Mouse (Mus musculus): ENCODE measurements at regions not wholly inside any gene's neighbourhood (a gene's known extent, or its start where the extent isn't known, plus 50 kb on each side); places are given as distances from the start of the nearest gene placed in this dataset.

DNA sequence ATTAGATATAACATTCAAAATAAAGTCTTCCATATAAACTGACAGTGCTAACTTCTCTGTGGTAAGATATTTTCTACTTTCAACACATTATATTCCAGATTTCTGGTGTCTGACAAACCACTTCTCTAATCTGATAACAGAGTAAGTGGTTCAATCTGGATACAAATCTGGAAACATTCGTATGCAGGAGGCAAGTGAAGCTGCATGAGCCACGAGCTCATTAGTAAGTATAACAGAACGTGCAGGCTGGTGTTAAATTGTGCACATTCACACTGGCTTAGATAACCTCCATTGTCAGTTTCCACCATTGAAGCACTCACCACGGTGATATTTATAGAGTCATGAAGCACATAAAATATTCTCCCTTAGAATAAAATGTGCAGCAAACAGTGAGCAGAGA lies 103.9 kb upstream of the Ccdc91 start:
- no peaks in the 10 kb centered on the region for H3K36me3 ChIP-seq (ENCODE audit: control insufficient read depth, insufficient read depth, low read length, poor library complexity, severe bottlenecking)
- no peak overlapping the region for H3K9ac ChIP-seq (ENCODE audit: insufficient read depth, low read depth, low read length, poor library complexity, severe bottlenecking)
- no peaks in the 10 kb centered on the region for H3K4me1 ChIP-seq (ENCODE audit: control insufficient read depth in 2 of 2, insufficient read depth in 2 of 2, low read length in 2 of 2, poor library complexity in 1 of 2)
- DNase-seq (ENCODE audit: low read depth, low spot score) = no peak
- TF ChIP-seq HCFC1 (IDR thresholded peaks at IDR 0.05; ENCODE audit: borderline replicate concordance, insufficient read depth, low read length) (no peak), ZC3H11A (IDR thresholded peaks at IDR 0.05; ENCODE audit: borderline replicate concordance, low read depth, low read length) (no peak), CHD2 (IDR thresholded peaks at IDR 0.05; ENCODE audit: low read depth, low read length) (no peak), MAFK (IDR thresholded peaks at IDR 0.05; ENCODE audit: insufficient read depth, low read depth, low read length) (no peak)
- in situ Hi-C loops (cut with MboI; ENCODE audit: low sequenced_read_pairs in 2 of 2, unreplicated experiment in 2 of 2) = loop anchor here in 1 of 2 experiments (5.0 kb wide), 1 partner anchor 99 kb away; no protein-coding TSS in a partner anchor
- H3K4me3 ChIP-seq (ENCODE audit: insufficient read depth in 1 of 2, low read depth in 1 of 2, low read length in 2 of 2, poor library complexity in 1 of 2, severe bottlenecking in 1 of 2) = no peak overlapping the region
- no peaks in the 10 kb centered on the region for H3K9me3 ChIP-seq (ENCODE audit: control insufficient read depth, insufficient read depth, low read depth, low read length)
- H3K27ac ChIP-seq (ENCODE audit: insufficient read depth, low read depth, low read length, poor library complexity, severe bottlenecking) = no peak overlapping the region

DNA sequence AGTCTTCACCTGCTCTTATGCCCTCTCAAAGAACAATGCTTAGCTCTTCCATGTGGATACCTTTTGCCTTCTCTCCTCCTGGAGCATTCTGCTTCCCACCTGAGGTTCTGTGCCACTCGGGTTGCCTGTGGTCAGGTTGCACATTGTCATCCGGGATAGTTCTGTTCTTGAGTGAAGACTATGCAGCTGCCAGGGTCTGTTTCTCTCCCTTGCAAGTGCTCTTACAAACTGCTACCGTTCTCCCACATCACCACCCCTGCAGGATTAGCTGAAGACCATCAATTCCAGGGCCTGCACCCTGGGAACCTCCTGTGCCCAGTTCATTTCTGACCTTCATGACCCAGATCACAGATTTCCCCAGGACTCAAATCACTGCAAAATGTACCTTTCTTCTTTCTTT lies 104.3 kb upstream of the Ccdc91 start:
- H3K9ac ChIP-seq (ENCODE audit: insufficient read depth, low read depth, low read length, poor library complexity, severe bottlenecking) = no peak overlapping the region
- H3K4me1 ChIP-seq (ENCODE audit: control insufficient read depth in 2 of 2, insufficient read depth in 2 of 2, low read length in 2 of 2, poor library complexity in 1 of 2) = no peaks in the 10 kb centered on the region
- H3K27ac ChIP-seq (ENCODE audit: insufficient read depth, low read depth, low read length, poor library complexity, severe bottlenecking) = no peak overlapping the region
- DNase-seq (ENCODE audit: low read depth, low spot score) = no peak
- TF ChIP-seq ZNF384 (IDR thresholded peaks at IDR 0.05; ENCODE audit: low read depth, low read length) = no peak
- TF ChIP-seq CHD2 (IDR thresholded peaks at IDR 0.05; ENCODE audit: low read depth, low read length) = no peak
- no peak for TF ChIP-seq ZC3H11A (IDR thresholded peaks at IDR 0.05; ENCODE audit: borderline replicate concordance, low read depth, low read length)
- TF ChIP-seq HCFC1 (IDR thresholded peaks at IDR 0.05; ENCODE audit: borderline replicate concordance, insufficient read depth, low read length) = no peak
- no peak for TF ChIP-seq MAFK (IDR thresholded peaks at IDR 0.05; ENCODE audit: insufficient read depth, low read depth, low read length)
- no peak overlapping the region for H3K4me3 ChIP-seq (ENCODE audit: insufficient read depth in 1 of 2, low read depth in 1 of 2, low read length in 2 of 2, poor library complexity in 1 of 2, severe bottlenecking in 1 of 2)
- in situ Hi-C loops (cut with MboI; ENCODE audit: low sequenced_read_pairs in 2 of 2, unreplicated experiment in 2 of 2) = loop anchor here in 1 of 2 experiments (5.0 kb wide), 1 partner anchor 99 kb away; no protein-coding TSS in a partner anchor
- no peaks in the 10 kb centered on the region for H3K36me3 ChIP-seq (ENCODE audit: control insufficient read depth, insufficient read depth, low read length, poor library complexity, severe bottlenecking)
- no peaks in the 10 kb centered on the region for H3K9me3 ChIP-seq (ENCODE audit: control insufficient read depth, insufficient read depth, low read depth, low read length)

DNA sequence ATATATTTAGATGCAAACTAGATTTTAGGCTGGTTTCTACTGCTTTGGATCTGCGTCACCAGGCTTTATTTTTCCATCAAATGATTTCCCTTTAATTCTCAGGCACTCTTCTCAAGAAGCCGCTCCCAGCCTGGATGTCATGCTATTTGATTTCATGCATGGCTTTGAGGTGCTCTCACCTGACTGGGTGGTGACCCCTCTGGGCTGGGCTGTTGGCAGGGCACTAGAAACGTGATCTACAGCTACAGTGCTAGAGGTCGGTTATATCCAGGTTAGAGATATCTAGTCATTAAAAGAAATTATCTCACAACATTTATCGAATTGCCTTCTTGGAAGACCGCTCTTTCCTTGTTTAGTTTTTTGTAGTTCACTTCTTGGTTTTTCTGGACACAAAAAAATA lies 98.9 kb upstream of the Pthlh start:
- no peak for TF ChIP-seq CHD2 (IDR thresholded peaks at IDR 0.05; ENCODE audit: low read depth, low read length)
- no peak for TF ChIP-seq ZNF384 (IDR thresholded peaks at IDR 0.05; ENCODE audit: low read depth, low read length)
- no peak for TF ChIP-seq ZC3H11A (IDR thresholded peaks at IDR 0.05; ENCODE audit: borderline replicate concordance, low read depth, low read length)
- TF ChIP-seq HCFC1 (IDR thresholded peaks at IDR 0.05; ENCODE audit: borderline replicate concordance, insufficient read depth, low read length) = no peak
- Histone ChIP-seq H3K9ac (ENCODE audit: insufficient read depth, low read depth, low read length, poor library complexity, severe bottlenecking) (no peak overlapping the region), H3K36me3 (ENCODE audit: control insufficient read depth, insufficient read depth, low read length, poor library complexity, severe bottlenecking) (no peaks in the 10 kb centered on the region), H3K4me3 (ENCODE audit: insufficient read depth in 1 of 2, low read depth in 1 of 2, low read length in 2 of 2, poor library complexity in 1 of 2, severe bottlenecking in 1 of 2) (no peak overlapping the region), H3K9me3 (ENCODE audit: control insufficient read depth, insufficient read depth, low read depth, low read length) (no peaks in the 10 kb centered on the region), H3K4me1 (ENCODE audit: control insufficient read depth in 2 of 2, insufficient read depth in 2 of 2, low read length in 2 of 2, poor library complexity in 1 of 2) (no peaks in the 10 kb centered on the region), H3K27ac (ENCODE audit: insufficient read depth, low read depth, low read length, poor library complexity, severe bottlenecking) (no peak overlapping the region)
- in situ Hi-C loops (cut with MboI; ENCODE audit: low sequenced_read_pairs in 2 of 2, unreplicated experiment in 2 of 2) = no loop called here
- no peak for DNase-seq (ENCODE audit: low read depth, low spot score)

DNA sequence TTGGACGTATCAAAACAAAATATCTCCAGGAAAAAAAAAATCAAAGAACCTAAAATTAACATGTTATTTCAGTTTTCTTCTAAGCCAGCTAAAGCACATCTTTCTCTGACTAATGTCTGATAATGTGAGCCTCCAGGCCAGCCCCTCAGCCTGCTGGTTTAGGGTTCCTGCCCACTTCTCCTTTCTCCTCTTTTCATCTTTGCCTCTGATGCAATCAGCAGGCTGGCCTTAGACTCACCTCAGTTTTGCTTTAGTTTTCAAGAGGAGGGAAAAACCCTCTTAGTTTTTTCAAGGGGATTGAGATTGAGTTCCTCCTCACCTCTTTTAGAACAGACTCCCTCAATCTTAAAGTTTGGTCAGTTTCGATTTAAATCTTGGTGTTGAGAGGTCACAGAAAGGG lies 93.0 kb upstream of the Pthlh start:
- Histone ChIP-seq H3K4me3 (ENCODE audit: insufficient read depth in 1 of 2, low read depth in 1 of 2, low read length in 2 of 2, poor library complexity in 1 of 2, severe bottlenecking in 1 of 2) (no peak overlapping the region), H3K36me3 (ENCODE audit: control insufficient read depth, insufficient read depth, low read length, poor library complexity, severe bottlenecking) (no peaks in the 10 kb centered on the region), H3K9ac (ENCODE audit: insufficient read depth, low read depth, low read length, poor library complexity, severe bottlenecking) (no peak overlapping the region), H3K4me1 (ENCODE audit: control insufficient read depth in 2 of 2, insufficient read depth in 2 of 2, low read length in 2 of 2, poor library complexity in 1 of 2) (no peaks in the 10 kb centered on the region), H3K27ac (ENCODE audit: insufficient read depth, low read depth, low read length, poor library complexity, severe bottlenecking) (no peak overlapping the region), H3K9me3 (ENCODE audit: control insufficient read depth, insufficient read depth, low read depth, low read length) (no peaks in the 10 kb centered on the region)
- in situ Hi-C loops (cut with MboI; ENCODE audit: low sequenced_read_pairs in 2 of 2, unreplicated experiment in 2 of 2) = no loop called here
- no peak for DNase-seq (ENCODE audit: low read depth, low spot score)
- TF ChIP-seq CHD2 (IDR thresholded peaks at IDR 0.05; ENCODE audit: low read depth, low read length) = no peak
- no peak for TF ChIP-seq HCFC1 (IDR thresholded peaks at IDR 0.05; ENCODE audit: borderline replicate concordance, insufficient read depth, low read length)
- TF ChIP-seq ZNF384 (IDR thresholded peaks at IDR 0.05; ENCODE audit: low read depth, low read length) = no peak
- TF ChIP-seq MAFK (IDR thresholded peaks at IDR 0.05; ENCODE audit: insufficient read depth, low read depth, low read length) = no peak
- TF ChIP-seq ZC3H11A (IDR thresholded peaks at IDR 0.05; ENCODE audit: borderline replicate concordance, low read depth, low read length) = no peak

DNA sequence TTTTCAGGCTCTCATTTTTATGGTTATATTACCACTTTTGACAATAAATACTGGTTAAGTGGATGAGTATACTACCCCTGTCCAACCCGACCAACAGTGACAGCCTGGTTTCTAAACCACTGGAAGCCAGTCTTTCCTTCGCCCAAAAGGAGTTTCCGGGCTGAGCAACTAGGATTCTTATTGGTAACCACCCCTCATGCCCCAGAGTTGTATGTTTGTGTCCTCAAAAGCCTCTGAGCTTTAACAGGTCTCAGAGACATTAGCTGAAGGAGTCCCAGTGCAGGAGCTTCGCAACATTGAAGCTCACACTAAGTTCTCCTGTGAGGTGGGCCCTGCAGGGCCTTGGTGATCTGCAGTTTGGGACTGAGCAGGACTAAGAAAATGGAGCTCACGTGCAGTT lies 92.6 kb upstream of the Pthlh start:
- Histone ChIP-seq H3K9ac (ENCODE audit: insufficient read depth, low read depth, low read length, poor library complexity, severe bottlenecking) (no peak overlapping the region), H3K9me3 (ENCODE audit: control insufficient read depth, insufficient read depth, low read depth, low read length) (no peaks in the 10 kb centered on the region), H3K4me3 (ENCODE audit: insufficient read depth in 1 of 2, low read depth in 1 of 2, low read length in 2 of 2, poor library complexity in 1 of 2, severe bottlenecking in 1 of 2) (no peak overlapping the region), H3K27ac (ENCODE audit: insufficient read depth, low read depth, low read length, poor library complexity, severe bottlenecking) (no peak overlapping the region), H3K36me3 (ENCODE audit: control insufficient read depth, insufficient read depth, low read length, poor library complexity, severe bottlenecking) (no peaks in the 10 kb centered on the region), H3K4me1 (ENCODE audit: control insufficient read depth in 2 of 2, insufficient read depth in 2 of 2, low read length in 2 of 2, poor library complexity in 1 of 2) (no peaks in the 10 kb centered on the region)
- in situ Hi-C loops (cut with MboI; ENCODE audit: low sequenced_read_pairs in 2 of 2, unreplicated experiment in 2 of 2) = no loop called here
- no peak for TF ChIP-seq HCFC1 (IDR thresholded peaks at IDR 0.05; ENCODE audit: borderline replicate concordance, insufficient read depth, low read length)
- TF ChIP-seq CHD2 (IDR thresholded peaks at IDR 0.05; ENCODE audit: low read depth, low read length) = no peak
- no peak for TF ChIP-seq ZNF384 (IDR thresholded peaks at IDR 0.05; ENCODE audit: low read depth, low read length)
- no peak for TF ChIP-seq MAFK (IDR thresholded peaks at IDR 0.05; ENCODE audit: insufficient read depth, low read depth, low read length)
- no peak for TF ChIP-seq ZC3H11A (IDR thresholded peaks at IDR 0.05; ENCODE audit: borderline replicate concordance, low read depth, low read length)
- DNase-seq (ENCODE audit: low read depth, low spot score) = no peak

Data from ES-E14 (cell line).